In genomic region chr7:63879583-63879982, GRCm38 (mm10) we compare ENCODE assay signal across 19 mouse cellular contexts. TPM values are rescaled to one million over a fixed set of nuclear protein-coding genes. Genes with fewer than 3 reads are reported as not detected.
A peak's percentile ranks its signal among the peaks of the same experiment; 100 is the strongest.
DNase-seq lines count a peak whose midpoint lies in the region; ATAC-seq and TF ChIP-seq lines count a peak whose summit lies in the region.
"Had no signal": no experiment of that assay in that cellular context is flagged by ENCODE, and none has a peak within 500 bp of the region (broad histone marks: within the 10 kb centered on the region; RNA-seq: fewer than 3 reads in every experiment).

No protein-coding gene starts in this region.

- TF ChIP-seq CTCF in forebrain, postnatal 0 days (IDR thresholded peaks at IDR 0.05; ENCODE audit: low read depth), result no peak

- no peak overlapping the region for H3K4me2 ChIP-seq in forebrain, embryonic 13.5 days
- no peak overlapping the region for H3K4me2 ChIP-seq in heart, embryonic 15.5 days
- H3K4me2 ChIP-seq in midbrain, embryonic 16.5 days (ENCODE audit: low read length), result no peak overlapping the region
- no peak overlapping the region for H3K4me2 ChIP-seq in midbrain, embryonic 13.5 days (replicated peaks)
- H3K4me2 ChIP-seq in forebrain, postnatal 0 days (ENCODE audit: low read depth), result no peak overlapping the region
- H3K4me2 ChIP-seq: stomach, embryonic 15.5 days had no signal

- ATAC-seq in forebrain, embryonic 13.5 days, result peak; percentile 52; the same call in 1 of the 2 replicates
- peak; percentile 84 for ATAC-seq in heart, embryonic 15.5 days (replicated peaks; ENCODE audit: insufficient number of reproducible peaks, insufficient read depth, low FRiP score, low read depth)
- peak; percentile 40; the same call in 1 of the 2 replicates for ATAC-seq in midbrain, embryonic 16.5 days
- ATAC-seq in midbrain, embryonic 13.5 days, result no peak
- ATAC-seq in forebrain, postnatal 0 days, result peak; percentile 91

- no peak overlapping the region for H3K9ac ChIP-seq in forebrain, embryonic 13.5 days
- no peak overlapping the region for H3K9ac ChIP-seq in heart, embryonic 15.5 days
- H3K9ac ChIP-seq in midbrain, embryonic 16.5 days (ENCODE audit: low read depth, low read length), result no peak overlapping the region
- no peak overlapping the region for H3K9ac ChIP-seq in midbrain, embryonic 13.5 days (replicated peaks)
- no peak overlapping the region for H3K9ac ChIP-seq in forebrain, postnatal 0 days
- H3K9ac ChIP-seq: liver, embryonic 14.5 days; stomach, embryonic 15.5 days had no signal

- 85% methylated on average over 6 of the region's 6 CpGs for WGBS in forebrain, embryonic 13.5 days
- 94% methylated on average over 6 of the region's 6 CpGs for WGBS in forebrain, embryonic 10.5 days
- 47% methylated on average over 6 of the region's 6 CpGs for WGBS in heart, embryonic 15.5 days
- WGBS in midbrain, embryonic 16.5 days, result 89% methylated on average over 6 of the region's 6 CpGs
- WGBS in midbrain, embryonic 13.5 days, result 87% methylated on average over 6 of the region's 6 CpGs
- WGBS in forebrain, postnatal 0 days, result 42% methylated on average over 6 of the region's 6 CpGs

- H3K4me3 ChIP-seq in forebrain, embryonic 13.5 days, result no peak overlapping the region
- no peak overlapping the region for H3K4me3 ChIP-seq in forebrain, embryonic 10.5 days
- H3K4me3 ChIP-seq in heart, embryonic 15.5 days, result no peak overlapping the region
- no peak overlapping the region for H3K4me3 ChIP-seq in midbrain, embryonic 16.5 days (ENCODE audit: low read depth, low read length)
- H3K4me3 ChIP-seq in midbrain, embryonic 13.5 days (replicated peaks), result no peak overlapping the region
- no peak overlapping the region for H3K4me3 ChIP-seq in forebrain, postnatal 0 days (ENCODE audit: low read depth, low read length)
- H3K4me3 ChIP-seq: embryonic facial prominence, embryonic 10.5 days; midbrain, embryonic 10.5 days; stomach, embryonic 15.5 days had no signal

- no peaks in the 10 kb centered on the region for H3K9me3 ChIP-seq in forebrain, embryonic 13.5 days (replicated peaks)
- no peaks in the 10 kb centered on the region for H3K9me3 ChIP-seq in forebrain, embryonic 10.5 days
- no peaks in the 10 kb centered on the region for H3K9me3 ChIP-seq in heart, embryonic 15.5 days (replicated peaks)
- no peaks in the 10 kb centered on the region for H3K9me3 ChIP-seq in midbrain, embryonic 16.5 days (replicated peaks; ENCODE audit: control insufficient read depth, low read length, poor library complexity, severe bottlenecking)
- H3K9me3 ChIP-seq in midbrain, embryonic 13.5 days, result no peaks in the 10 kb centered on the region
- H3K9me3 ChIP-seq in forebrain, postnatal 0 days (ENCODE audit: low read length), result no peaks in the 10 kb centered on the region
- H3K9me3 ChIP-seq: embryonic facial prominence, embryonic 10.5 days; midbrain, embryonic 10.5 days; stomach, embryonic 15.5 days had no signal

- no peaks in the 10 kb centered on the region for H3K27me3 ChIP-seq in forebrain, embryonic 13.5 days
- no peaks in the 10 kb centered on the region for H3K27me3 ChIP-seq in forebrain, embryonic 10.5 days (ENCODE audit: poor library complexity, severe bottlenecking)
- no peaks in the 10 kb centered on the region for H3K27me3 ChIP-seq in heart, embryonic 15.5 days
- no peaks in the 10 kb centered on the region for H3K27me3 ChIP-seq in midbrain, embryonic 16.5 days (ENCODE audit: control insufficient read depth, insufficient read depth, low read depth, low read length)
- H3K27me3 ChIP-seq in midbrain, embryonic 13.5 days, result no peaks in the 10 kb centered on the region
- H3K27me3 ChIP-seq in forebrain, postnatal 0 days (ENCODE audit: insufficient read depth, low read length), result no peaks in the 10 kb centered on the region
- H3K27me3 ChIP-seq: stomach, embryonic 15.5 days had no signal

- no peaks in the 10 kb centered on the region for H3K4me1 ChIP-seq in forebrain, embryonic 13.5 days
- H3K4me1 ChIP-seq in forebrain, embryonic 10.5 days, result peaks cover 10% of the 10 kb centered on the region
- peaks cover 24% of the 10 kb centered on the region for H3K4me1 ChIP-seq in heart, embryonic 15.5 days (replicated peaks)
- no peaks in the 10 kb centered on the region for H3K4me1 ChIP-seq in midbrain, embryonic 16.5 days (ENCODE audit: control insufficient read depth, insufficient read depth, low read length)
- H3K4me1 ChIP-seq in midbrain, embryonic 13.5 days (replicated peaks), result 0 out of 2 replicates have a peak, but pooled peaks cover 5% of the 10 kb centered on the region
- H3K4me1 ChIP-seq in forebrain, postnatal 0 days (ENCODE audit: insufficient read depth), result no peaks in the 10 kb centered on the region
- H3K4me1 ChIP-seq: stomach, embryonic 15.5 days had no signal

- H3K36me3 ChIP-seq in forebrain, embryonic 13.5 days (ENCODE audit: poor library complexity, severe bottlenecking), result no peaks in the 10 kb centered on the region
- H3K36me3 ChIP-seq in forebrain, embryonic 10.5 days (replicated peaks), result no peaks in the 10 kb centered on the region
- no peaks in the 10 kb centered on the region for H3K36me3 ChIP-seq in heart, embryonic 15.5 days
- no peaks in the 10 kb centered on the region for H3K36me3 ChIP-seq in midbrain, embryonic 16.5 days (ENCODE audit: control insufficient read depth, insufficient read depth, low read length)
- H3K36me3 ChIP-seq in midbrain, embryonic 13.5 days, result no peaks in the 10 kb centered on the region
- H3K36me3 ChIP-seq in forebrain, postnatal 0 days (ENCODE audit: insufficient read depth), result no peaks in the 10 kb centered on the region
- H3K36me3 ChIP-seq: embryonic facial prominence, embryonic 10.5 days; midbrain, embryonic 10.5 days; stomach, embryonic 15.5 days had no signal

- no peak overlapping the region for H3K27ac ChIP-seq in forebrain, embryonic 13.5 days
- H3K27ac ChIP-seq in forebrain, embryonic 10.5 days, result no peak overlapping the region
- peak overlapping the region; percentile 33; the same call in 1 of the 2 replicates for H3K27ac ChIP-seq in heart, embryonic 15.5 days
- H3K27ac ChIP-seq in midbrain, embryonic 16.5 days (ENCODE audit: low read length), result no peak overlapping the region
- no peak overlapping the region for H3K27ac ChIP-seq in midbrain, embryonic 13.5 days
- H3K27ac ChIP-seq in forebrain, postnatal 0 days (ENCODE audit: low read depth, low read length), result no peak overlapping the region
- H3K27ac ChIP-seq: embryonic facial prominence, embryonic 10.5 days; liver, embryonic 14.5 days; midbrain, embryonic 10.5 days; stomach, embryonic 15.5 days had no signal

- DNase-seq in forebrain, embryonic 10.5 days (ENCODE audit: extremely low spot score, low spot score), result no peak
- DNase-seq in heart, postnatal 25 days (ENCODE audit: low spot score), result no peak
- DNase-seq in forebrain, postnatal 0 days, result peak; percentile 70
- DNase-seq in liver, result no peak
- DNase-seq: adrenal gland, postnatal 25 days; gastrocnemius, postnatal 14 days; kidney, adult 9 months; thymus, postnatal 14 days had no signal

- intact Hi-C loops in heart, postnatal 25 days (cut with DNase I), result no loop called here

RNA-seq across cellular contexts. Expression of gene E030018B13Rik, which starts 37.1 kb away (rescaled TPM):
- 0.22 TPM in 1 of 2 replicates, not detected in the other for polyA plus RNA-seq in forebrain, embryonic 13.5 days (2015; fragmentation: Nextera tagmentation; extraction: Ambion mirVana)
- polyA plus RNA-seq in forebrain, embryonic 10.5 days (2016; fragmentation: Nextera tagmentation; extraction: Ambion mirVana), result 0.21 TPM in 1 of 2 replicates, not detected in the other
- 0.14 and 0.20 TPM in 2 replicates for polyA plus RNA-seq in heart, embryonic 15.5 days (2015; fragmentation: Nextera tagmentation; extraction: Ambion mirVana)
- not detected for total RNA-seq in heart, postnatal 25 days (2021)
- polyA plus RNA-seq in midbrain, embryonic 16.5 days (2015; fragmentation: Nextera tagmentation; extraction: Ambion mirVana), result 0.21 TPM in 1 of 2 replicates, not detected in the other
- 0.22 and 0.27 TPM in 2 replicates for polyA plus RNA-seq in midbrain, embryonic 13.5 days (2015; fragmentation: Nextera tagmentation; extraction: Ambion mirVana)
- total RNA-seq in forebrain, postnatal 0 days (2014; rRNA removed), result not detected in 2 replicates
- not detected in 2 replicates for polyA plus RNA-seq in forebrain, postnatal 0 days (2015; fragmentation: Nextera tagmentation; extraction: Ambion mirVana)
- total RNA-seq: adrenal gland, postnatal 25 days; ES-E14; gastrocnemius, postnatal 14 days; layer of hippocampus, adult 18-20 months; left cerebral cortex, postnatal 25 days had no signal
- polyA plus RNA-seq: embryonic facial prominence, embryonic 10.5 days; liver, embryonic 14.5 days; midbrain, embryonic 10.5 days had no signal

RNA-seq across cellular contexts. Expression of gene Klf13, which starts 59.1 kb away (rescaled TPM):
- 30.4 and 33.5 TPM in 2 replicates for polyA plus RNA-seq in forebrain, embryonic 13.5 days (2015; fragmentation: Nextera tagmentation; extraction: Ambion mirVana)
- 23.1 and 23.8 TPM in 2 replicates for polyA plus RNA-seq in forebrain, embryonic 10.5 days (2016; fragmentation: Nextera tagmentation; extraction: Ambion mirVana)
- 23.4 and 25.6 TPM in 2 replicates for polyA plus RNA-seq in heart, embryonic 15.5 days (2015; fragmentation: Nextera tagmentation; extraction: Ambion mirVana)
- 10 to 100 TPM; 43.8 to 63.8 TPM for total RNA-seq in heart, postnatal 25 days (2021)
- 19.9 and 21.6 TPM in 2 replicates for polyA plus RNA-seq in midbrain, embryonic 16.5 days (2015; fragmentation: Nextera tagmentation; extraction: Ambion mirVana)
- polyA plus RNA-seq in midbrain, embryonic 13.5 days (2015; fragmentation: Nextera tagmentation; extraction: Ambion mirVana), result 24.4 and 24.7 TPM in 2 replicates
- total RNA-seq in forebrain, postnatal 0 days (2014; rRNA removed), result 25.5 and 32.0 TPM in 2 replicates
- polyA plus RNA-seq in forebrain, postnatal 0 days (2015; fragmentation: Nextera tagmentation; extraction: Ambion mirVana), result 24.8 and 32.0 TPM in 2 replicates
